Mouse (Mus musculus): ENCODE measurements around the gene Hist1h1e. TPM values are rescaled to one million over a fixed set of nuclear protein-coding genes. Genes with fewer than 3 reads are reported as not detected.
"Not testable (repeated sequence)": the region's sequence is repeated elsewhere in the genome, so short reads cannot be mapped to it uniquely, and the experiment has no call there.

The Hist1h1e gene
- polyA plus RNA-seq, 1 experiment from 2014 or later = 29.7 TPM

GRCm38 (mm10) chr13:23609209-23609608, 13.1 kb downstream of the Hist1h1e start:
- Histone ChIP-seq H3K4me1 (no peaks in the 10 kb centered on the region), H3K4me2 (no peak overlapping the region), H3K9me3 (replicated peaks) (no peaks in the 10 kb centered on the region), H3K27me3 (no peaks in the 10 kb centered on the region), H3K9ac (no peak overlapping the region), H3K36me3 (ENCODE audit: poor library complexity, severe bottlenecking) (no peaks in the 10 kb centered on the region), H3K4me3 (no peak overlapping the region), H3K27ac (no peak overlapping the region)
- no peak for ATAC-seq
- 92% methylated on average over 4 of the region's 4 CpGs for WGBS

- no peak for ATAC-seq
- Histone ChIP-seq H3K36me3 (ENCODE audit: poor library complexity, severe bottlenecking) (no peaks in the 10 kb centered on the region), H3K27me3 (no peaks in the 10 kb centered on the region), H3K9me3 (replicated peaks) (no peaks in the 10 kb centered on the region), H3K4me3 (no peak overlapping the region), H3K9ac (no peak overlapping the region), H3K27ac (no peak overlapping the region), H3K4me1 (no peaks in the 10 kb centered on the region), H3K4me2 (no peak overlapping the region)
- 89% methylated on average over 3 of the region's 3 CpGs for WGBS
Observed at GRCm38 (mm10) chr13:23605052-23605451, 17.3 kb downstream of the Hist1h1e start.

- 91% methylated on average over 3 of the region's 3 CpGs for WGBS
- H3K27ac ChIP-seq = no peak overlapping the region
- H3K9ac ChIP-seq = no peak overlapping the region
- H3K4me2 ChIP-seq = no peak overlapping the region
- no peak overlapping the region for H3K4me3 ChIP-seq
- no peaks in the 10 kb centered on the region for H3K4me1 ChIP-seq
- H3K9me3 ChIP-seq (replicated peaks) = no peaks in the 10 kb centered on the region
- no peaks in the 10 kb centered on the region for H3K27me3 ChIP-seq
- ATAC-seq = no peak
- H3K36me3 ChIP-seq (ENCODE audit: poor library complexity, severe bottlenecking) = no peaks in the 10 kb centered on the region
Observed at GRCm38 (mm10) chr13:23604452-23604851, 17.9 kb downstream of the Hist1h1e start.

- 86% methylated on average over 7 of the region's 7 CpGs for WGBS
- H3K36me3 ChIP-seq (ENCODE audit: poor library complexity, severe bottlenecking) = no peaks in the 10 kb centered on the region
- H3K9me3 ChIP-seq (replicated peaks) = no peaks in the 10 kb centered on the region
- no peak overlapping the region for H3K4me2 ChIP-seq
- no peak for ATAC-seq
- H3K9ac ChIP-seq = no peak overlapping the region
- H3K27me3 ChIP-seq = no peaks in the 10 kb centered on the region
- H3K4me1 ChIP-seq = no peaks in the 10 kb centered on the region
- H3K4me3 ChIP-seq = no peak overlapping the region
- no peak overlapping the region for H3K27ac ChIP-seq
Observed at GRCm38 (mm10) chr13:23603182-23603699, 19.1 kb downstream of the Hist1h1e start.

GRCm38 (mm10) chr13:23597957-23598356, 24.4 kb downstream of the Hist1h1e start:
- ATAC-seq = 0 out of 2 replicates have a peak, but pooled peaks have one; percentile 30
- 7% methylated on average over 9 of the region's 9 CpGs for WGBS
- H3K4me1 ChIP-seq = no peaks in the 10 kb centered on the region
- no peak overlapping the region for H3K4me3 ChIP-seq
- no peak overlapping the region for H3K27ac ChIP-seq
- no peaks in the 10 kb centered on the region for H3K27me3 ChIP-seq
- H3K36me3 ChIP-seq (ENCODE audit: poor library complexity, severe bottlenecking) = no peaks in the 10 kb centered on the region
- no peak overlapping the region for H3K9ac ChIP-seq
- H3K4me2 ChIP-seq = no peak overlapping the region
- H3K9me3 ChIP-seq (replicated peaks) = no peaks in the 10 kb centered on the region

- Histone ChIP-seq H3K4me3 (no peak overlapping the region), H3K36me3 (ENCODE audit: poor library complexity, severe bottlenecking) (no peaks in the 10 kb centered on the region), H3K4me2 (no peak overlapping the region), H3K4me1 (no peaks in the 10 kb centered on the region), H3K9me3 (replicated peaks) (no peaks in the 10 kb centered on the region), H3K9ac (no peak overlapping the region), H3K27me3 (no peaks in the 10 kb centered on the region), H3K27ac (no peak overlapping the region)
- 84% methylated on average over 7 of the region's 7 CpGs for WGBS
- ATAC-seq = no peak
Observed at GRCm38 (mm10) chr13:23595622-23596372, 26.6 kb downstream of the Hist1h1e start.

- H3K4me3 ChIP-seq = no peak overlapping the region
- H3K9me3 ChIP-seq (replicated peaks) = no peaks in the 10 kb centered on the region
- no peak overlapping the region for H3K9ac ChIP-seq
- WGBS = 85% methylated on average over 2 of the region's 2 CpGs
- no peaks in the 10 kb centered on the region for H3K4me1 ChIP-seq
- H3K27me3 ChIP-seq = no peaks in the 10 kb centered on the region
- no peak for ATAC-seq
- H3K4me2 ChIP-seq = no peak overlapping the region
- no peaks in the 10 kb centered on the region for H3K36me3 ChIP-seq (ENCODE audit: poor library complexity, severe bottlenecking)
- H3K27ac ChIP-seq = no peak overlapping the region
Observed at GRCm38 (mm10) chr13:23595185-23595584, 27.2 kb downstream of the Hist1h1e start.

GRCm38 (mm10) chr13:23593051-23593770, 29.1 kb downstream of the Hist1h1e start:
- Histone ChIP-seq H3K9ac (no peak overlapping the region), H3K4me3 (no peak overlapping the region), H3K27ac (no peak overlapping the region), H3K4me1 (no peaks in the 10 kb centered on the region), H3K4me2 (no peak overlapping the region), H3K9me3 (replicated peaks) (no peaks in the 10 kb centered on the region), H3K36me3 (ENCODE audit: poor library complexity, severe bottlenecking) (no peaks in the 10 kb centered on the region), H3K27me3 (no peaks in the 10 kb centered on the region)
- 90% methylated on average over 5 of the region's 5 CpGs for WGBS
- no peak for ATAC-seq

GRCm38 (mm10) chr13:23592614-23593013, 29.7 kb downstream of the Hist1h1e start:
- 91% methylated on average over 7 of the region's 7 CpGs for WGBS
- no peak for ATAC-seq
- no peak overlapping the region for H3K4me2 ChIP-seq
- no peaks in the 10 kb centered on the region for H3K9me3 ChIP-seq (replicated peaks)
- no peak overlapping the region for H3K27ac ChIP-seq
- H3K36me3 ChIP-seq (ENCODE audit: poor library complexity, severe bottlenecking) = no peaks in the 10 kb centered on the region
- H3K9ac ChIP-seq = no peak overlapping the region
- no peak overlapping the region for H3K4me3 ChIP-seq
- no peaks in the 10 kb centered on the region for H3K4me1 ChIP-seq
- no peaks in the 10 kb centered on the region for H3K27me3 ChIP-seq

- H3K27ac ChIP-seq; ATAC-seq; H3K9me3 ChIP-seq (replicated peaks); H3K9ac ChIP-seq; H3K27me3 ChIP-seq; H3K4me3 ChIP-seq; H3K4me1 ChIP-seq; H3K36me3 ChIP-seq (ENCODE audit: poor library complexity, severe bottlenecking); H3K4me2 ChIP-seq: not testable (repeated sequence)
- 95% methylated on average over 7 of the region's 7 CpGs for WGBS
Observed at GRCm38 (mm10) chr13:23591886-23592285, 30.5 kb downstream of the Hist1h1e start.

- H3K27me3 ChIP-seq = no peaks in the 10 kb centered on the region
- 96% methylated on average over 7 of the region's 7 CpGs for WGBS
- no peaks in the 10 kb centered on the region for H3K36me3 ChIP-seq (ENCODE audit: poor library complexity, severe bottlenecking)
- no peak overlapping the region for H3K4me3 ChIP-seq
- H3K4me2 ChIP-seq = no peak overlapping the region
- peaks cover 9% of the 10 kb centered on the region; the same call in 1 of the 2 replicates for H3K4me1 ChIP-seq
- no peaks in the 10 kb centered on the region for H3K9me3 ChIP-seq (replicated peaks)
- ATAC-seq = no peak
- H3K9ac ChIP-seq = no peak overlapping the region
- H3K27ac ChIP-seq = no peak overlapping the region
Observed at GRCm38 (mm10) chr13:23591206-23591605, 31.2 kb downstream of the Hist1h1e start.

- Histone ChIP-seq H3K27me3 (no peaks in the 10 kb centered on the region), H3K9ac (peak overlapping the region; percentile 64), H3K36me3 (ENCODE audit: poor library complexity, severe bottlenecking) (no peaks in the 10 kb centered on the region), H3K9me3 (replicated peaks) (no peaks in the 10 kb centered on the region), H3K27ac (peak overlapping the region; percentile 93), H3K4me2 (peak overlapping the region; percentile 76), H3K4me3 (peak overlapping the region; percentile 50), H3K4me1 (peaks cover 39% of the 10 kb centered on the region)
- ATAC-seq = no peak
- 4% methylated on average over 1 of the region's 1 CpGs for WGBS
Observed at GRCm38 (mm10) chr13:23586940-23587225, 35.5 kb downstream of the Hist1h1e start.
